Mouse (Mus musculus): ENCODE measurements around the gene Pold2. TPM values are rescaled to one million over a fixed set of nuclear protein-coding genes. Genes with fewer than 3 reads are reported as not detected.
A peak's percentile ranks its signal among the peaks of the same experiment; 100 is the strongest.

Pold2 gene
- total and polyA plus RNA-seq, 3 experiments = 30.1 to 295 (median 47.5) TPM

DNA sequence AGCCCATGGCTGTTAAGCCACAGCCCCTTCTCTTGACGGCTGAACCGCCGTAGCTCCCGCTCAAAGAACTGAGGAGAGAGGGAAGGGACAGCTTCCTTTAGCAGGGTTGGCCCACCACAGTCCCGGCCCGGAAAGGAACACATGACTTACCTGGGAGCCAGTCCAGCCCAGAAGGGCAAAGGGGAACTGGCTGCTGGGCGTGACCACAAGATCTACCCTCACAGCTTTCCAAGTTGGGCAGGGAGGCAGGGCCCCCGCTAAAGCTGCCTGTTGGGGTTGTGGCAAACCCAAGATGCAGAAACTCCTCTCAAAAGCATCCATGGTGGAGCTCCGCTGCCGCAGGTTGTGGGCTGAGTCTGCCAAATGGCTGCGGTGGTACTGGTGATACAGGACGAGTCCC is 48.8 kb downstream of the Pold2 start:
- peaks cover 74% of the 10 kb centered on the region for H3K36me3 ChIP-seq (replicated peaks)
- ATAC-seq (ENCODE audit: extremely low read depth, insufficient number of reproducible peaks, low FRiP score, poor library complexity, severe bottlenecking) = no peak
- no peaks in the 10 kb centered on the region for H3K27me3 ChIP-seq (ENCODE audit: insufficient read depth, low read length)

DNA sequence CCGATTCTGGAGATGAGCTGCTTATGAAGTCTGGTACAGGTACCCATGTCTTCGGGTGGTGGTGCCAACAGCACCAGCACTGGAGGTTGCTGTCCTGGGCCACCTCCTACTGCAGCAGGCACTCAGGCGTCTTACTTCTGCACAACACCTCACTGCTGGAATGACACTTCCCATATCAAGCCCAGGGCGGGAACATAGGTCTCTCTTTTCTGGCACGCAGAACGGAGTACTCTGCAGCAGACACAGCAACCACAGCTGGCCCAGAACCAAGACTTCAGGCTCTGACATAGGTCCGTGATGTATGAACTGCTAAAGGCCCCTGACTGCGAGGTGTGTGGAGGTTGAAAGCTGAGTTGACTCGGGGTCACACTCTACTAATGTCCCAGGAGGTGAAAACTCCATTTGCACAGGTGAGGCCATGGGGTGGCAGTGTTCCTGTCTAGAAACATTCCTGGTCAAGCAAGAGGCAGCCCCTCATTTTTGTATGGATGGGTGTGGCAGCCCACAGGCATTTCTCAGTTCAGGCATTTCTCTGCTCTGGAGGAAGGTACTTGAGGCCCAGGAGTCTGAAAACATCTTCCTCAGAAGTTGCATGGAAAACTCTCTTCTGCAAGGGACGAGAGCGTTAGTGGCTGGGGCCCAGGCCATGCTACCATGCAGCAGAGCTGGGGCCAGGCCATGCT is 49.4 kb downstream of the Pold2 start:
- peaks cover 67% of the 10 kb centered on the region for H3K36me3 ChIP-seq (replicated peaks)
- no peak for ATAC-seq (ENCODE audit: extremely low read depth, insufficient number of reproducible peaks, low FRiP score, poor library complexity, severe bottlenecking)
- no peak for TF ChIP-seq GATA1 (IDR thresholded peaks at IDR 0.05; ENCODE audit: borderline replicate concordance, low read length)
- TF ChIP-seq POLR2AphosphoS5 (IDR thresholded peaks at IDR 0.05; ENCODE audit: insufficient replicate concordance, low read depth, low read length) = no peak
- TF ChIP-seq CTCF (IDR thresholded peaks at IDR 0.05; ENCODE audit: low read depth, low read length) = no peak
- TF ChIP-seq GATA2 (IDR thresholded peaks at IDR 0.05; ENCODE audit: borderline replicate concordance, low read depth, low read length) = no peak
- no peak for TF ChIP-seq TAL1 (conservative IDR thresholded peaks at IDR 0.05; ENCODE audit: low read depth, low read length)

More for the DNA sequence above, 48.8 kb downstream of the Pold2 start:
- peaks cover 28% of the 10 kb centered on the region for H3K4me1 ChIP-seq (ENCODE audit: insufficient read depth, low read depth, low read length)
- TF ChIP-seq GATA1 (IDR thresholded peaks at IDR 0.05; ENCODE audit: borderline replicate concordance, low read length) (no peak), CTCF (IDR thresholded peaks at IDR 0.05; ENCODE audit: low read depth, low read length) (no peak), TAL1 (conservative IDR thresholded peaks at IDR 0.05; ENCODE audit: low read depth, low read length) (no peak), POLR2AphosphoS5 (IDR thresholded peaks at IDR 0.05; ENCODE audit: insufficient replicate concordance, low read depth, low read length) (no peak), GATA2 (IDR thresholded peaks at IDR 0.05; ENCODE audit: borderline replicate concordance, low read depth, low read length) (no peak)
- H3K4me3 ChIP-seq (ENCODE audit: low read depth, low read length) = no peak overlapping the region
- H3K9me3 ChIP-seq (replicated peaks) = no peaks in the 10 kb centered on the region
- DNase-seq (ENCODE audit: low spot score) = no peak

DNA sequence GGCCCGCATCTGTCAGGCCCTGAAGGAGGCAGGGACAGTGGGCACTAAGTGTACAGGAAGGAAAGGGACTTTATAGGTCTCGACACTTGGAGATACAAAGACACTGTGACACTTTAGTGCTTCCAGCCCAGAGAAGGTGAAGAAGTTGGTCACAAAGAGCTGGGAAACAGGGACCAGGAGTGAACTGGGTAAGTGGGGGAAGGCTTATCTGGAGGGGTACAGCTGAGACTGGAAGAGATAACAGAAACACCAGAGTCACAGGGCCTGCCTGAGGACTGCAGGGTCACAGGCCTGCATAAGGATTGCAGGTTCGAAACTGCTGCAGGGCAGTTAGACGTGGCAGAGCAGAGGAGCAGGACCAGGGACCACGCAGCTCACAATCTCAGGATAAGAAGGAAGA is 50.2 kb downstream of the Pold2 start:
- ATAC-seq (ENCODE audit: extremely low read depth, insufficient number of reproducible peaks, low FRiP score, poor library complexity, severe bottlenecking) (peak; percentile 45), DNase-seq (ENCODE audit: low spot score) (no peak)
- Histone ChIP-seq H3K4me3 (ENCODE audit: low read depth, low read length) (no peak overlapping the region), H3K27me3 (ENCODE audit: insufficient read depth, low read length) (no peaks in the 10 kb centered on the region), H3K4me1 (ENCODE audit: insufficient read depth, low read depth, low read length) (peaks cover 26% of the 10 kb centered on the region), H3K9me3 (replicated peaks) (no peaks in the 10 kb centered on the region), H3K36me3 (replicated peaks) (peaks cover 61% of the 10 kb centered on the region)
- no peak for TF ChIP-seq POLR2AphosphoS5 (IDR thresholded peaks at IDR 0.05; ENCODE audit: insufficient replicate concordance, low read depth, low read length)

More for the DNA sequence above, 49.4 kb downstream of the Pold2 start:
- no peak for DNase-seq (ENCODE audit: low spot score)
- Histone ChIP-seq H3K4me3 (ENCODE audit: low read depth, low read length) (no peak overlapping the region), H3K4me1 (ENCODE audit: insufficient read depth, low read depth, low read length) (peaks cover 26% of the 10 kb centered on the region), H3K9me3 (replicated peaks) (no peaks in the 10 kb centered on the region), H3K27me3 (ENCODE audit: insufficient read depth, low read length) (no peaks in the 10 kb centered on the region)

DNA sequence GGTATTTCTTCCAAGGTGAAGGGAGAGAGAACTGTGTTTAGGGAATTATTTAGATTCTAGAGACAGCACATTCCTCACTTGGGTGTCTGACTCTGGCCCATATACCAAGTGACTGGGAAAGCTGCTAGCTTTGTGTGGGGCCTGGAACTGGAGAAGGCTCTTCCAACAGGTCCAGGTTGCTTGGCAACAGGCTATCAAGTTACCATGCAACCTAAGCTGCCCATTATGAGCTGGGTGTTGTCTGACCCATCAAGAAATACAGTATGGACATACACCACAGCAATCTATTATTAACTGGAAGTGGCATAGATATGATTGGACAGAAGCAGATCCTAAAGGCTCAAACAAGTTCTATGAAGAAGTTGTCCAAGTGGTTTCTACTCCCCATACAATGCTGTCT is 52.7 kb downstream of the Pold2 start:
- ATAC-seq (ENCODE audit: extremely low read depth, insufficient number of reproducible peaks, low FRiP score, poor library complexity, severe bottlenecking) (no peak), DNase-seq (ENCODE audit: low spot score) (no peak)
- Histone ChIP-seq H3K9me3 (replicated peaks) (no peaks in the 10 kb centered on the region), H3K4me3 (ENCODE audit: low read depth, low read length) (no peak overlapping the region), H3K36me3 (replicated peaks) (peaks cover 36% of the 10 kb centered on the region), H3K27me3 (ENCODE audit: insufficient read depth, low read length) (no peaks in the 10 kb centered on the region), H3K4me1 (ENCODE audit: insufficient read depth, low read depth, low read length) (peaks cover 23% of the 10 kb centered on the region)
- no peak for TF ChIP-seq GATA1 (IDR thresholded peaks at IDR 0.05; ENCODE audit: borderline replicate concordance, low read length)
- TF ChIP-seq POLR2AphosphoS5 (IDR thresholded peaks at IDR 0.05; ENCODE audit: insufficient replicate concordance, low read depth, low read length) = no peak

Other genes with a start within 250 kb of the Pold2 start
- 17.9 and 26.1 TPM in 2 replicates for gene Mrps24, start 162.6 kb downstream of the Pold2 start, total RNA-seq (2014; fragmentation: Nextera tagmentation)
- gene Mrps24, start 162.6 kb downstream of the Pold2 start, total RNA-seq (2017) = 75.1 and 89.8 TPM in 2 replicates
- 112 and 154 TPM in 2 replicates for gene Mrps24, start 162.6 kb downstream of the Pold2 start, polyA plus RNA-seq (2012)
- 6.8 and 7.2 TPM in 2 replicates for gene Urgcp, start 115.9 kb downstream of the Pold2 start, total RNA-seq (2014; fragmentation: Nextera tagmentation)
- gene Urgcp, start 115.9 kb downstream of the Pold2 start, total RNA-seq (2017) = 7.9 and 8.2 TPM in 2 replicates
- 8.7 and 8.9 TPM in 2 replicates for gene Urgcp, start 115.9 kb downstream of the Pold2 start, polyA plus RNA-seq (2012)
- 36.4 and 39.3 TPM in 2 replicates for gene Dbnl, start 89.8 kb downstream of the Pold2 start, total RNA-seq (2014; fragmentation: Nextera tagmentation)
- gene Dbnl, start 89.8 kb downstream of the Pold2 start, total RNA-seq (2017) = 89.5 and 107 TPM in 2 replicates
- 155 and 158 TPM in 2 replicates for gene Dbnl, start 89.8 kb downstream of the Pold2 start, polyA plus RNA-seq (2012)
- 1.6 and 1.8 TPM in 2 replicates for gene Pgam2, start 74.6 kb downstream of the Pold2 start, total RNA-seq (2014; fragmentation: Nextera tagmentation)
- 0.22 TPM in 1 of 2 replicates, not detected in the other for gene Pgam2, start 74.6 kb downstream of the Pold2 start, total RNA-seq (2017)
- 1.5 and 2.6 TPM in 2 replicates for gene Pgam2, start 74.6 kb downstream of the Pold2 start, polyA plus RNA-seq (2012)
- gene Polm, start 40.3 kb downstream of the Pold2 start, total RNA-seq (2014; fragmentation: Nextera tagmentation) = 32.1 and 38.3 TPM in 2 replicates
- 15.4 and 16.6 TPM in 2 replicates for gene Polm, start 40.3 kb downstream of the Pold2 start, total RNA-seq (2017)
- gene Polm, start 40.3 kb downstream of the Pold2 start, polyA plus RNA-seq (2012) = 38.2 and 48.7 TPM in 2 replicates
- gene Aebp1, start 16.3 kb downstream of the Pold2 start, total RNA-seq (2014; fragmentation: Nextera tagmentation) = not detected in 2 replicates
- gene Aebp1, start 16.3 kb downstream of the Pold2 start, total RNA-seq (2017) = 0.17 TPM in 1 of 2 replicates, not detected in the other
- gene Aebp1, start 16.3 kb downstream of the Pold2 start, polyA plus RNA-seq (2012) = not detected in 2 replicates
- gene Myl7, start 20.5 kb upstream of the Pold2 start, total RNA-seq (2014; fragmentation: Nextera tagmentation) = not detected in 2 replicates
- not detected in 2 replicates for gene Myl7, start 20.5 kb upstream of the Pold2 start, total RNA-seq (2017)
- gene Myl7, start 20.5 kb upstream of the Pold2 start, polyA plus RNA-seq (2012) = not detected in 2 replicates
- gene Gck, start 71.8 kb upstream of the Pold2 start, total RNA-seq (2014; fragmentation: Nextera tagmentation) = not detected in 2 replicates
- gene Gck, start 71.8 kb upstream of the Pold2 start, total RNA-seq (2017) = 0.06 and 0.11 TPM in 2 replicates
- not detected in 2 replicates for gene Gck, start 71.8 kb upstream of the Pold2 start, polyA plus RNA-seq (2012)
- gene Ykt6, start 77.4 kb upstream of the Pold2 start, total RNA-seq (2014; fragmentation: Nextera tagmentation) = 20.3 and 22.5 TPM in 2 replicates
- 51.5 and 55.9 TPM in 2 replicates for gene Ykt6, start 77.4 kb upstream of the Pold2 start, total RNA-seq (2017)
- 9.4 and 11.6 TPM in 2 replicates for gene Ykt6, start 77.4 kb upstream of the Pold2 start, polyA plus RNA-seq (2012)
- not detected in 2 replicates for gene Camk2b, start 188.1 kb upstream of the Pold2 start, total RNA-seq (2014; fragmentation: Nextera tagmentation)
- gene Camk2b, start 188.1 kb upstream of the Pold2 start, total RNA-seq (2017) = 0.06 and 0.16 TPM in 2 replicates
- gene Camk2b, start 188.1 kb upstream of the Pold2 start, polyA plus RNA-seq (2012) = 0.01 TPM in 1 of 2 replicates, not detected in the other

All from G1E (cell line).